Mouse (Mus musculus): ENCODE measurements around the gene Rxylt1.

Rxylt1 gene

GRCm38 (mm10) chr10:122096980-122097844 lies at the start of gene Rxylt1:
Gene Rxylt1, minus strand, starts transcription at chr10:122097371.
- peak; percentile 95 to 96 for DNase-seq

DNA sequence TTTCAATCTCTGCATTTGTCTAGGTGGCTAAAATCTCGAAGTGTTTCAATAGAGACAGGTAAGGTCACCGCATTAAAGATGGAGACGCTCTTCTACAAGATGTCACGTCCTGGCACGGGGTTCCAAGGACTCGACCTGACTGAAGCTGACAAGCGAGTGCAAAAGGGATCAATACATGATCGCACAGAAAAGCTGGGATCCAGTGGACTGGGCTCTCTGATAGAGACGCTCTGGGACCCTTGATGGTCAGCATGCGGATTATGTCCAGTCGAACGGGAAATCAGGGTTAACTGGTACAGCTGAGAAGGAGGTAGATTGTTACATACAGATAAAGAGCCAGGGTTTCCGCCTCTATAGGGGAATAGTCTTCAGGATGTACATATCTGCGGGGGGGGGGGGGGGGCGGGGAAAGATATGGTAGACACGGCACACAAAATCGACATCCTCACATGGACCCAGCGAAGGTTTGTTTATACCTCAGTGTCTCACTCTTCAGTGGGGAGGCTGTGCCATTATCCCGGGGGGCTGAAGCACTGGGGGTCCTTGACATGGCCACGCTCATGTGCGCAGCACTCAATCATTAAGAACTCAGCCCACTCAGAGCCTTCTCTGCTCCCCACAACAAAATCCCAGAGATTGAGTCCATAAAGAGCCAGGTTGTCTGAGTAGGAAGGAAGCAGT lies 24.3 kb upstream of the Rxylt1 start:
- no peak for DNase-seq

GRCm38 (mm10) chr10:122120500-122121289 lies 23.5 kb upstream of the Rxylt1 start:
- no peak for DNase-seq

- no peak for DNase-seq
Observed at GRCm38 (mm10) chr10:122119451-122119850, 22.3 kb upstream of the Rxylt1 start.

GRCm38 (mm10) chr10:122116636-122117035 lies 19.5 kb upstream of the Rxylt1 start:
- no peak for DNase-seq

DNA sequence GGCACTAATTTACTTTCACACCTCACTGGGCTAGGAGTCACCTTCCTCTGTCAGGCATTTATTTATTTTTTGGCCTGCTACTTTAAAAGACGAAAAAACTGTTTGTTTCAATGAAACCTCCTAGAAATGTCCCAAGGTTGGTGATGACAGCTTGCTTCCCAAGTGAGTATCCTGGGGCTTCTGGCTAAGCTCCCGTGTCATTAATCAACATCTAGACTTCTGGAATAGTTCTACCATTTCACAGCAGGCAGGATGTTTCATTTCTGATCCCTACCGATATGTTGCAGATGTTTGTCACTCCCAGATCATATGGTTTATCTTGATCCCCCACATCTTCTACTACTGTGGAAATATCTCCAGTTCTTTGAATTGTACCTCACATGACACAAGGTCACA lies 9.5 kb upstream of the Rxylt1 start:
- no peak for DNase-seq

GRCm38 (mm10) chr10:122105889-122106632 lies 8.9 kb upstream of the Rxylt1 start:
- DNase-seq: no peak

DNA sequence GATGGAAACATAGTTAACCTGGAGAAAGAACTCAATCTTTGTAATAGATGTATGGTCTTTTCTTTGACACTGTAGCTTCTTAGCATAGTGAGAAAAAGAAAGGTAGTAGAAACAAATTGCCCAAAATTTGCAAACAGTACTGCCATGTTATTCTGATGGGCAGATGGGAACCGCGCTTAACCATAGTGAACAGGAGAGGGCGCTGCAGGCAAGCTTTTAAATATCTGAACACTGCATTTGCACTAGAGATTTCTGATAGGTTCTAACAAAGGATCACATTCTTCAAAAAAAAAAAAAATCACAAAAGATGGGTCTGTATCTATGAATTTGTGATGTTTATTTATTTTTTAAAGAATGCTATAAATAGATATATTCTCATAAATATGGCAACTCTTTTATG lies 8.2 kb upstream of the Rxylt1 start:
- no peak for DNase-seq

DNA sequence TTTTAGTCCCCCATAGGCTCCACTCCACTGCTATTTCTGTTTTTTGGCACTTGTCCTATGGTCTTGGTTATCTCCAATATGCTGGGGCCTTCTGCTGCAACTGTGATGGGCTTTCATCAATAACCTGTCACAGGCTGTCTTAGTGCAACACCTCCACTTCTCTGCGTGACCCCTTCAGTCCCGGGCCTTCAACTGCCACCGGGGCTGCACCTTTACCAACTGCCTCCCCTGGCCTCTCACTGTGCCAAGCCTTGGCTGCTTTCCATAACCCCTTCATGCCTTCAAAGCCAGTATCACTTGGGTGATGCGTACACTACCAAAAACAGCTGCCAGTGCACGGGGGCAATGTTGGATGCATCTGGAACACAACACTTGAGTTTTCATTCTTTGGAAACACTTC lies 5.5 kb upstream of the Rxylt1 start:
- DNase-seq: no peak

DNA sequence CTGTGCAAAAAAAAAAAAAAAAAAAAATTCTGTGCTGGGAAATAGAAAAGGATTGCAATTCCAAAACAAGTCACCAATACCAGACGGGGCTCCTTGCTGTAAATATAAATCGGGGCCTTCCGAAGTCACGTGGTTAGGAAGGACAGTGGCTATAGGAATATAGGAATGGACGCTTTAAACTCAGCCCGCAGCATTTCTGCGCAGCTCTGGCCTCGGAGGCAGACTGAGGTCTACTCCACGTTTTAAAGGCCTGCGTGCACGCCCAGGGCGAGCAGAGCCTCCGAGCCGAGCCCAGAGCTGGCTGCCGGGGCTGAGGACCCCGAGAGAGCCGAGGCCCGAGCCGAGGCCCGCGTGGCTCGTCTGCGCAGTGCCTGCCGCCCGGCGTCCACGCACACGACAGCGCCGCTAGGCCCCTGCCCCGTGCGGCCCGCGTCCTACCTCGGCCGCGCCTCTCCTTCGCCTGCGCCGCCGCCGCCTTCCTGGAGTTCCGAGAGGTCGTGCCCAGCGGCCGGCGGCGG lies 650 bp downstream of the Rxylt1 start:
- DNase-seq: no peak

- DNase-seq: no peak
Observed at GRCm38 (mm10) chr10:122090472-122090871, 6.7 kb downstream of the Rxylt1 start.

DNA sequence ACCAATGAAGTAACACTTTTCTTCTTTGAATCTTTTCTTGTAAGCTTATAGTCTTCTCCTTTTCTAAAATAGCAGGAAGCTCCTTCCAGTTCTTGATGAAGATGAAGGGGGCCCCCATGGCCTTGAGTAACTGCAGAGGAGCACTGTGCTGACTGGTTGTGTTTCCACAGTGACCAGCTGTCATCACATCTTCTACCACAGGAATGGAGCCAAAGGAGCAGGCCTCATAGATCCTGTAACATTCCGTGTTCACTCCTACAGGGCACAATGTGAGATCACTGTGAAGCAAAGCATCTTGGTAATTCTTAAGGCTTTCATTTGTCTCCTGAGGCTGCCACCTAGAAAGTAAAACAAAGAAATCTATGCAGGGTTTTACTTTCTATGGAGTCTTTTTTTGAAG lies 15.8 kb downstream of the Rxylt1 start:
- DNase-seq: no peak

- no peak for DNase-seq
Observed at GRCm38 (mm10) chr10:122069153-122069552, 28.0 kb downstream of the Rxylt1 start.

GRCm38 (mm10) chr10:122055826-122056225 lies 41.3 kb downstream of the Rxylt1 start:
- no peak for DNase-seq

DNA sequence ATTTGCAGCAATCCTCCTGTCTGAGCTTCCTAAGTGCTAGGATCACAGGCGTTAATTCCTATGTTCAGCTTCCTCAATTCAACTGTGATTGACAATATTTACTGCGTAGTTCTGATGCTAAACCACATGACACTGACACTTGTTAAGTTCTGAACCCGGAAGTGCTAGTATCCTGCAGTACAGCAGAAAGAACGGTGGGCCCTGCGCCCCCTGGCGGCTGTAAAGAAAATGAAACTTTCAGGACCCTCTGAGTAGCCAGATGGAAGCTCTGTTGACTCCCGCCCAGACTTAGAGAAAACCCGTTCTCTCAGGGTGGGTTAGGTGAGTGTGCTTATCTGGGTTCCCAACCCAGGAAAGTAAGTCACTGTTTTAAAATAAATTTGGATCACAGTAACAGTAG lies 42.6 kb downstream of the Rxylt1 start:
- DNase-seq: peak; percentile 39 to 42

GRCm38 (mm10) chr10:122051831-122052230 lies 45.3 kb downstream of the Rxylt1 start:
- peak; percentile 24 to 43 for DNase-seq

DNA sequence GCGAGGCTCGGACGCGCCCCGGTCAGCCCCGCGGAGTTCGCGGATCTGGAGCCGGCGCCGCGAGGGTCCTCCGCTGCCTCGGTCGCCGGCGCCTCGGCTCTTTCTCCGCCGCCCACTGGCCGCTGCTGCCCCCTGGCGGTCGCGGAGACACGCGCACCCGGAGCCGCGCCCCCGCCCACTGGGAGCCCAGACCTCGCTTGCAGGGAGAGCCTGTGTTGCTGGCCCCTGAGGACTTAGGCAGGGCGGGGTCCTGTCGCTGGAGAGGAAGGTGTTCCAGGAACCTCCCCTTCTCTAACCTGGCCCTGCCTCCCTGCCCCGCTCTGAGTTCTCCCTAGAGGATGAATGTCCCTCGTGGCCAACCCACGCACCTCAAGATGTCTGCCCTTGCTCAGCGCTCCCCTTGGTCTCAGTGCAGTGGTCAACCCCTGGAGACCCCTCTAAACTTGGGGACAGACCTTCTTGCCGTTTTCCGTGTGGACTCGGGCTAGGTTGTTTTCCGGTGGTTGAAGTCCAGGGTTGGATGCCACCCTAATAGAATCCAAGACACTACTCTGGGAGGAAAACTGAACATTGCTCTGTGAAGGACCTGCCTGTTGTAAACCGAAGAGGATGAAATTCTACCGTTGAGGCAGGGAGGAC lies 49.3 kb downstream of the Rxylt1 start:
- DNase-seq: peak; percentile 35 to 55

- DNase-seq: no peak
Observed at GRCm38 (mm10) chr10:122046904-122047726, 50.1 kb downstream of the Rxylt1 start, which contains the start of gene Srgap1. Gene Srgap1, minus strand, starts transcription at chr10:122047315.

DNA sequence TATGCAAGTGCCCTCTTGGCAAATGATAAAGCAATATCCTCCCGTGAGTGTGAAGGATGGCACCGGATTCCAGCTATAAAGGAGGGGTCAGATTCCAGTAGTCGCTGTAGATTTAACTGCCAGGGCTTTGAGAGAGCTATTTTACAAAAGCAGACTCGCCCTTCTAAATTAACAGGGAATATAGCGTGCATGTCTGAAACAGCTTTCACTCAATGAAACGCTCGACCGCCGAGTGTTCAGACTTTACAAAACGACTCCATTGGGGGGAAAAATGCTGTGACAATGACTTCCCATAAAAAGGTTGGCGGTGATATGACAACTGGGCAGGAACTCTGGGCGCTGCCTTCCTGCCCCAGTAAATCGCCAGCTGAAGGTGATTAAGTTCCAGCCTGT lies 50.7 kb downstream of the Rxylt1 start:
- no peak for DNase-seq

DNA sequence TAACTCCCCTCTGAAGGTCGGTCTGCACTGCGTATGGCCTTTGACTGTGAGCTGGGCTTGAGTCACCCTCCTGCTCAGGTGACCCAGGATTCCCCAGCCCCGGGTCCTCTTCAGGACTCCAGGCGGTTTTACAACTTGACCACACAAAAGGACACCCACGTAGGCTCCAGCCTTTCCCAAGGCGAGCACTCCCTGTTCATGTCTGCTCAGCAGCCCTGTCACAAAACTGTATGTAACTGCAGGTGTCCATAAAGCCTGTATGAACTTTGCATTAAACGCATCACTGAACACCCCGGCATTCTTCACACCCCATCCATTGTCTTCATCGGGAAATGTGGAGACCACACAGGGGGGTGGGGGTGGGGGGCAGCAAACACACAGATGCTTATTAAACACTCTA lies 51.2 kb downstream of the Rxylt1 start:
- DNase-seq: no peak

DNA sequence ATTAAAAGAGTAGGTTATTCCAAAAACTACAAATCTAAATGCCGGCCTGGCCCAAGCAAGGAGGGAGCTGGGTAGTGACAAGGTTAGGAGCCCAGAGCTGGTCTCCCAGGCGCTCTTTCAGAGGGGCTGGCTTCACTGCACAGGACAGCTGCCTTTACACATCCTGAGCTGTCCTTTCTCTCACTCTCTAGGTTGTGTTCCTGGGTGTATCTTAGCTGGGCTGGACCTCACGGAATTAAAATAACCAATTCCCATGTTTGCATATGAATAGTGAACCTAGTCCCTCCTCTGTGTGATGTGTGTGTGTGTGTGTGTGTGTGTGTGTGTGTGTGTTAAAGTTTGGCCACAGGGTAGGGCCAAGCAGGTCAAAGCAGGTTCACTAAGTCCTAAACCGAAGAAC lies 52.2 kb downstream of the Rxylt1 start:
- no peak for DNase-seq
